Mouse (Mus musculus) bone marrow macrophage, adult 2 months (primary cell): ENCODE data around the gene Selplg.

Source experiments
- CTCF ChIP-seq: IDR thresholded peaks from 2 replicates; pipeline ENCODE4 v1.5.1; 2012; ENCODE audit warnings: low read depth, mild to moderate bottlenecking, low read length, moderate library complexity
- POLR2A ChIP-seq: IDR thresholded peaks from 2 replicates; pipeline ENCODE4 v1.6.1; 2012; ENCODE audit warnings: mild to moderate bottlenecking, low read depth, low read length, borderline replicate concordance

- TF ChIP-seq POLR2A (no peak), CTCF (no peak)
Measured at GRCm38 (mm10) chr5:113830796-113831195, 1.6 kb downstream of the Selplg start.
